Mouse (Mus musculus): ENCODE measurements around the gene Ttc5. TPM values are rescaled to one million over a fixed set of nuclear protein-coding genes. Genes with fewer than 3 reads are reported as not detected.

The Ttc5 gene
- polyA plus RNA-seq, 1 experiment from 2014 or later = 55.8 TPM

- H3K4me2 ChIP-seq = no peak overlapping the region
- H3K9me3 ChIP-seq (replicated peaks; ENCODE audit: control insufficient read depth, low read length) = no peaks in the 10 kb centered on the region
- no peak overlapping the region for H3K9ac ChIP-seq (ENCODE audit: low read depth, low read length)
- WGBS (ENCODE audit: insufficient replicate concordance) = 86% methylated on average over 24 of the region's 24 CpGs
- H3K36me3 ChIP-seq (ENCODE audit: control insufficient read depth, insufficient read depth, low read length) = no peaks in the 10 kb centered on the region
- H3K27ac ChIP-seq (ENCODE audit: low read depth, low read length) = no peak overlapping the region
- H3K4me3 ChIP-seq (ENCODE audit: low read depth, low read length) = no peak overlapping the region
- no peak for ATAC-seq (replicated peaks; ENCODE audit: insufficient number of reproducible peaks, low FRiP score, low TSS enrichment)
- H3K27me3 ChIP-seq (ENCODE audit: control insufficient read depth, insufficient read depth, low read length) = no peaks in the 10 kb centered on the region
- H3K4me1 ChIP-seq (ENCODE audit: control insufficient read depth, insufficient read depth, low read length) = no peaks in the 10 kb centered on the region
Observed at GRCm38 (mm10) chr14:50795261-50795935, 10.1 kb upstream of the Ttc5 start.

GRCm38 (mm10) chr14:50788157-50788556 lies 2.8 kb upstream of the Ttc5 start:
- no peak overlapping the region for H3K4me2 ChIP-seq
- 0 out of 2 replicates have a peak, but pooled peaks cover 2% of the 10 kb centered on the region for H3K4me1 ChIP-seq (ENCODE audit: control insufficient read depth, insufficient read depth, low read length)
- H3K9ac ChIP-seq (ENCODE audit: low read depth, low read length) = no peak overlapping the region
- no peak overlapping the region for H3K4me3 ChIP-seq (ENCODE audit: low read depth, low read length)
- no peak overlapping the region for H3K27ac ChIP-seq (ENCODE audit: low read depth, low read length)
- no peaks in the 10 kb centered on the region for H3K36me3 ChIP-seq (ENCODE audit: control insufficient read depth, insufficient read depth, low read length)
- 9% methylated on average over 2 of the region's 2 CpGs for WGBS (ENCODE audit: insufficient replicate concordance)
- H3K27me3 ChIP-seq (ENCODE audit: control insufficient read depth, insufficient read depth, low read length) = no peaks in the 10 kb centered on the region
- no peak for ATAC-seq (replicated peaks; ENCODE audit: insufficient number of reproducible peaks, low FRiP score, low TSS enrichment)
- H3K9me3 ChIP-seq (replicated peaks; ENCODE audit: control insufficient read depth, low read length) = no peaks in the 10 kb centered on the region

GRCm38 (mm10) chr14:50784391-50785250 lies 698 bp downstream of the Ttc5 start:
- WGBS (ENCODE audit: insufficient replicate concordance) = 23% methylated on average over 16 of the region's 16 CpGs
- ATAC-seq (replicated peaks; ENCODE audit: insufficient number of reproducible peaks, low FRiP score, low TSS enrichment) = no peak
- Histone ChIP-seq H3K27me3 (ENCODE audit: control insufficient read depth, insufficient read depth, low read length) (no peaks in the 10 kb centered on the region), H3K9ac (ENCODE audit: low read depth, low read length) (peak overlapping the region; percentile 83), H3K4me3 (ENCODE audit: low read depth, low read length) (peak overlapping the region; percentile 88), H3K27ac (ENCODE audit: low read depth, low read length) (0 out of 2 replicates have a peak overlapping the region, but pooled peaks have one; percentile 22), H3K36me3 (ENCODE audit: control insufficient read depth, insufficient read depth, low read length) (peaks cover 6% of the 10 kb centered on the region; the same call in 1 of the 2 replicates), H3K9me3 (replicated peaks; ENCODE audit: control insufficient read depth, low read length) (no peaks in the 10 kb centered on the region), H3K4me1 (ENCODE audit: control insufficient read depth, insufficient read depth, low read length) (0 out of 2 replicates have a peak, but pooled peaks cover 2% of the 10 kb centered on the region), H3K4me2 (peak overlapping the region; percentile 63)

- 92% methylated on average over 3 of the region's 3 CpGs for WGBS (ENCODE audit: insufficient replicate concordance)
- no peak overlapping the region for H3K4me2 ChIP-seq
- H3K4me1 ChIP-seq (ENCODE audit: control insufficient read depth, insufficient read depth, low read length) = 0 out of 2 replicates have a peak, but pooled peaks cover 2% of the 10 kb centered on the region
- peaks cover 10% of the 10 kb centered on the region; the same call in 1 of the 2 replicates for H3K36me3 ChIP-seq (ENCODE audit: control insufficient read depth, insufficient read depth, low read length)
- no peak overlapping the region for H3K27ac ChIP-seq (ENCODE audit: low read depth, low read length)
- ATAC-seq (replicated peaks; ENCODE audit: insufficient number of reproducible peaks, low FRiP score, low TSS enrichment) = no peak
- H3K4me3 ChIP-seq (ENCODE audit: low read depth, low read length) = no peak overlapping the region
- H3K9ac ChIP-seq (ENCODE audit: low read depth, low read length) = no peak overlapping the region
- no peaks in the 10 kb centered on the region for H3K9me3 ChIP-seq (replicated peaks; ENCODE audit: control insufficient read depth, low read length)
- no peaks in the 10 kb centered on the region for H3K27me3 ChIP-seq (ENCODE audit: control insufficient read depth, insufficient read depth, low read length)
Observed at GRCm38 (mm10) chr14:50782166-50782565, 3.2 kb downstream of the Ttc5 start.

- ATAC-seq (replicated peaks; ENCODE audit: insufficient number of reproducible peaks, low FRiP score, low TSS enrichment) = no peak
- no peak overlapping the region for H3K4me3 ChIP-seq (ENCODE audit: low read depth, low read length)
- WGBS (ENCODE audit: insufficient replicate concordance) = 67% methylated on average over 2 of the region's 2 CpGs
- H3K27me3 ChIP-seq (ENCODE audit: control insufficient read depth, insufficient read depth, low read length) = no peaks in the 10 kb centered on the region
- peaks cover 33% of the 10 kb centered on the region for H3K36me3 ChIP-seq (ENCODE audit: control insufficient read depth, insufficient read depth, low read length)
- no peak overlapping the region for H3K27ac ChIP-seq (ENCODE audit: low read depth, low read length)
- H3K9me3 ChIP-seq (replicated peaks; ENCODE audit: control insufficient read depth, low read length) = no peaks in the 10 kb centered on the region
- no peak overlapping the region for H3K9ac ChIP-seq (ENCODE audit: low read depth, low read length)
- no peak overlapping the region for H3K4me2 ChIP-seq
- H3K4me1 ChIP-seq (ENCODE audit: control insufficient read depth, insufficient read depth, low read length) = no peaks in the 10 kb centered on the region
Observed at GRCm38 (mm10) chr14:50771342-50771741, 14.0 kb downstream of the Ttc5 start.

GRCm38 (mm10) chr14:50765736-50766135 lies 19.6 kb downstream of the Ttc5 start:
- no peak overlapping the region for H3K9ac ChIP-seq (ENCODE audit: low read depth, low read length)
- no peak for ATAC-seq (replicated peaks; ENCODE audit: insufficient number of reproducible peaks, low FRiP score, low TSS enrichment)
- H3K4me1 ChIP-seq (ENCODE audit: control insufficient read depth, insufficient read depth, low read length) = no peaks in the 10 kb centered on the region
- H3K9me3 ChIP-seq (replicated peaks; ENCODE audit: control insufficient read depth, low read length) = no peaks in the 10 kb centered on the region
- no peak overlapping the region for H3K4me2 ChIP-seq
- no peak overlapping the region for H3K27ac ChIP-seq (ENCODE audit: low read depth, low read length)
- H3K36me3 ChIP-seq (ENCODE audit: control insufficient read depth, insufficient read depth, low read length) = peaks cover 15% of the 10 kb centered on the region
- WGBS (ENCODE audit: insufficient replicate concordance) = 94% methylated on average over 6 of the region's 6 CpGs
- no peaks in the 10 kb centered on the region for H3K27me3 ChIP-seq (ENCODE audit: control insufficient read depth, insufficient read depth, low read length)
- H3K4me3 ChIP-seq (ENCODE audit: low read depth, low read length) = no peak overlapping the region

GRCm38 (mm10) chr14:50758416-50759085 lies 26.8 kb downstream of the Ttc5 start:
- Histone ChIP-seq H3K4me1 (ENCODE audit: control insufficient read depth, insufficient read depth, low read length) (no peaks in the 10 kb centered on the region), H3K9me3 (replicated peaks; ENCODE audit: control insufficient read depth, low read length) (no peaks in the 10 kb centered on the region), H3K27me3 (ENCODE audit: control insufficient read depth, insufficient read depth, low read length) (no peaks in the 10 kb centered on the region), H3K9ac (ENCODE audit: low read depth, low read length) (no peak overlapping the region), H3K27ac (ENCODE audit: low read depth, low read length) (no peak overlapping the region), H3K36me3 (ENCODE audit: control insufficient read depth, insufficient read depth, low read length) (no peaks in the 10 kb centered on the region), H3K4me3 (ENCODE audit: low read depth, low read length) (no peak overlapping the region), H3K4me2 (no peak overlapping the region)
- no peak for ATAC-seq (replicated peaks; ENCODE audit: insufficient number of reproducible peaks, low FRiP score, low TSS enrichment)
- WGBS (ENCODE audit: insufficient replicate concordance) = 67% methylated on average over 5 of the region's 5 CpGs

- Histone ChIP-seq H3K36me3 (ENCODE audit: control insufficient read depth, insufficient read depth, low read length) (no peaks in the 10 kb centered on the region), H3K9me3 (replicated peaks; ENCODE audit: control insufficient read depth, low read length) (no peaks in the 10 kb centered on the region), H3K4me3 (ENCODE audit: low read depth, low read length) (no peak within 1 kb of the TSS), H3K4me1 (ENCODE audit: control insufficient read depth, insufficient read depth, low read length) (no peaks in the 10 kb centered on the region), H3K27me3 (ENCODE audit: control insufficient read depth, insufficient read depth, low read length) (no peaks in the 10 kb centered on the region), H3K9ac (ENCODE audit: low read depth, low read length) (no peak within 1 kb of the TSS), H3K4me2 (no peak within 1 kb of the TSS), H3K27ac (ENCODE audit: low read depth, low read length) (no peak within 1 kb of the TSS)
- no peak for ATAC-seq (replicated peaks; ENCODE audit: insufficient number of reproducible peaks, low FRiP score, low TSS enrichment)
Observed at GRCm38 (mm10) chr14:50744994-50745393, 40.3 kb downstream of the Ttc5 start, which contains the start of gene Olfr749. Gene Olfr749 (minus strand): TSS chr14:50745094.
